Mouse (Mus musculus): ENCODE results near the gene Endod1. TPM values are rescaled to one million over a fixed set of nuclear protein-coding genes. Genes with fewer than 3 reads are reported as not detected.

The Endod1 gene
- polyA plus RNA-seq, 1 experiment from 2014 or later = 12.4 TPM

DNA sequence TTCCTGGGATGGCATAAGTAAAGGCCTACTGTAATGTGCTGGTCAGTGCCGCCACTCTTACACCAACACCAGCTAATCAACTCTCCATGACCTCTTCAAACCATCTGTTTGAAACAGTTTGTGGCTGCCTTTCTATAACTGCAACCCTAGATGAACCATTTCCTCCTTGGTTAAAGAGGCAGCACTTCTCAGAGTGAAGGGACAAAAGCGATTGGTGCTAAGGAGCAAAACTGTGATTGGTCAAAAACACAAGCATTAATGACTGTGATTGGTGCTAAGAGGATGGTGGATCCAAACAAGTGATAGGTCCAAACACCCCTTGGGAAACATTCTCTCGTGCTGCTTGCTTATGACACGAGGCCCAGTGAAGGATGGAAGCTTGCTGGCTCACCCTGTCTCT is 45.5 kb downstream of the Endod1 start:
- WGBS (ENCODE audit: insufficient replicate concordance) = 63% methylated on average over 4 of the region's 4 CpGs
- no peaks in the 10 kb centered on the region for H3K9me3 ChIP-seq (ENCODE audit: low read length)
- H3K27me3 ChIP-seq (ENCODE audit: insufficient read depth, low read length) = no peaks in the 10 kb centered on the region
- no peak overlapping the region for H3K9ac ChIP-seq (replicated peaks)
- H3K4me1 ChIP-seq (ENCODE audit: insufficient read depth) = no peaks in the 10 kb centered on the region
- no peaks in the 10 kb centered on the region for H3K36me3 ChIP-seq (replicated peaks; ENCODE audit: insufficient read depth, low read length)
- TF ChIP-seq CTCF (IDR thresholded peaks at IDR 0.05; ENCODE audit: low read depth) (no peak), EP300 (IDR thresholded peaks at IDR 0.05; ENCODE audit: low read depth) (no peak)
- DNase-seq = no peak
- no peak overlapping the region for H3K4me2 ChIP-seq (ENCODE audit: low read depth, low read length)
- H3K27ac ChIP-seq (ENCODE audit: low read depth) = no peak overlapping the region
- no peak overlapping the region for H3K4me3 ChIP-seq (ENCODE audit: low read depth, low read length)
- ATAC-seq = no peak

DNA sequence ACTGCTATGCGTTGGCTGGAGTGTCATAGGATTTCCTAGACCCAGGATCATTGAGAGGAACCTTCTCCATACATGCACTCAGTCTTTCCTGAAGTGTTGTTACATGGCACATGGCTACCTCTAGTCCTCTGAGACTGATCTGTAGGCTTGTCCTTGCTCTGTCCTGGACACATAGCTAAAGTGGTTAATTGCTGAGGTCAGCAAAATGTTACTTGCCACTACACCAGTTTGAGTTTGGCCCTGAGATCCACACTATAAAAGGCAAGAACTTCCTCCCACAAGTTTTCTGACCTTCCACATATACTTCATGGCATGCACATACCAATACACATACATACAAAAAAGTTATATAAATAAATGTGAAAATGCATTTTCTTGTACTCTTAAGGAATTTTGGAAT is 64.7 kb downstream of the Endod1 start:
- WGBS (ENCODE audit: insufficient replicate concordance) = 88% methylated on average over 1 of the region's 1 CpGs
- Histone ChIP-seq H3K9ac (replicated peaks) (no peak overlapping the region), H3K4me2 (ENCODE audit: low read depth, low read length) (no peak overlapping the region), H3K4me3 (ENCODE audit: low read depth, low read length) (no peak overlapping the region), H3K27ac (ENCODE audit: low read depth) (no peak overlapping the region), H3K4me1 (ENCODE audit: insufficient read depth) (no peaks in the 10 kb centered on the region), H3K27me3 (ENCODE audit: insufficient read depth, low read length) (no peaks in the 10 kb centered on the region), H3K9me3 (ENCODE audit: low read length) (no peaks in the 10 kb centered on the region), H3K36me3 (replicated peaks; ENCODE audit: insufficient read depth, low read length) (peaks cover 3% of the 10 kb centered on the region; the same call in 1 of the 2 replicates)
- ATAC-seq (no peak), DNase-seq (no peak)
- no peak for TF ChIP-seq CTCF (IDR thresholded peaks at IDR 0.05; ENCODE audit: low read depth)

DNA sequence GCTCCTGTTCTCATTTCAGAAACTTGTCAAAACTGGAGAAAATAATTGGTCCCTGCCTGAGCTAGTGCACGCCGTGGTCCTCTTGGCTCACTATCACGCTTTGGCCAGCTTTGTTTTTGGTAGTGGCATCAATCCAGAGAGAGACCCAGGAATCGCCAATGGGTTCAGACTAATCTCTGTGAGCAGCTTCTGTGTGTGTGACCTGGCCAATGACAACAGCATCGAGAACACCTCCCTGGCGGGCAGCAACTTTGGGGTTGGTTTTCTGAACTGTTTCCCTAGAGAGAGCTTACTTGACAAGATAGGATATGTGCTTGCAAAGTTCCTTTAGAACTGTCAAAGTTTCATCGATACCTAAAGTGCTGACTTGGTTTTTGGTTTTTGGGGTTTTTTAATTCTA is 66.8 kb downstream of the Endod1 start:
- Histone ChIP-seq H3K4me2 (ENCODE audit: low read depth, low read length) (no peak overlapping the region), H3K27me3 (ENCODE audit: insufficient read depth, low read length) (no peaks in the 10 kb centered on the region), H3K9ac (replicated peaks) (no peak overlapping the region), H3K36me3 (replicated peaks; ENCODE audit: insufficient read depth, low read length) (no peaks in the 10 kb centered on the region; the same call in 1 of the 2 replicates), H3K4me1 (ENCODE audit: insufficient read depth) (no peaks in the 10 kb centered on the region), H3K27ac (ENCODE audit: low read depth) (no peak overlapping the region), H3K9me3 (ENCODE audit: low read length) (no peaks in the 10 kb centered on the region), H3K4me3 (ENCODE audit: low read depth, low read length) (no peak overlapping the region)
- TF ChIP-seq EP300 (IDR thresholded peaks at IDR 0.05; ENCODE audit: low read depth) (no peak), CTCF (IDR thresholded peaks at IDR 0.05; ENCODE audit: low read depth) (no peak)
- 78% methylated on average over 7 of the region's 7 CpGs for WGBS (ENCODE audit: insufficient replicate concordance)
- ATAC-seq = no peak
- no peak for DNase-seq

DNA sequence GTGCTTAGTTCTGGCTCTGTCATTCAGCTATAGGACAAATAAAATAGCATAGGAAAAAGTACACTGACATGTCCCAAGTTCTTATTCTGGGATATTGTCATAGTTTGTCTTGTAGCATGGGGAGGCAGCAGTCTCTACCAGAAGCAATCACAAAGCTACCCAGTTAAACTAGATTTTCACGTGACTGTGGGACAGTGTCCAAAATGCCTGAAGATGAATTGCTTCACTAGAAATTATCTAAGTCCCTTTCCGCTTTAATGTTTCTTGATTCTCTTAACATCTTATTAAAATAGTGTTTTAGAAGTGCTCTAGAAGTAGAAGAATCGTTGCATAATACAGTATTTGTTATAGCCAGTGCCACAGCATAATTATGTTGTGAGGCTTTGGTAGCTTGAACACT is 67.3 kb downstream of the Endod1 start:
- H3K9me3 ChIP-seq (ENCODE audit: low read length) = no peaks in the 10 kb centered on the region
- 74% methylated on average over 3 of the region's 3 CpGs for WGBS (ENCODE audit: insufficient replicate concordance)
- TF ChIP-seq CTCF (IDR thresholded peaks at IDR 0.05; ENCODE audit: low read depth) (no peak), EP300 (IDR thresholded peaks at IDR 0.05; ENCODE audit: low read depth) (no peak)

DNA sequence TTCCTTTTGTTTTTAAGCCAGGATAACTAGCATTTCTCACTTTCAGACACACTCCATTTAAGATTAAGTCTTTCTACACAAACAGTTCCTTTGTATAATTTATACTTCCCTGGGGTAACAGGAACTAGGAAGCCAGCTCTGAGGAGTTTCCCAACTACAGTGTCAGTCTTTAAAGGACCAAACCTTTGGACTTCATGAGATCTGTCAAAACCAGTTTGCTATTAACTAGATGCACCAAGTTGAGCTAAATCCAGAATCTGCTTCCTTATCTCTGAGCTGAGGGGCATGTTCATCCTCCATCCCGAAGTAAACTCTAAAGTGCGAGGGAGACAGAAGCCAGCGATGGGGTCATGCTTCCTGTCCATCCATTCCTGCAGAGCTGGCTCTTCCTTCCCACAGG is 74.0 kb downstream of the Endod1 start:
- no peak for DNase-seq
- Histone ChIP-seq H3K4me2 (ENCODE audit: low read depth, low read length) (no peak overlapping the region), H3K9ac (replicated peaks) (no peak overlapping the region), H3K27me3 (ENCODE audit: insufficient read depth, low read length) (no peaks in the 10 kb centered on the region), H3K4me3 (ENCODE audit: low read depth, low read length) (no peak overlapping the region), H3K9me3 (ENCODE audit: low read length) (no peaks in the 10 kb centered on the region), H3K27ac (ENCODE audit: low read depth) (no peak overlapping the region), H3K4me1 (ENCODE audit: insufficient read depth) (peaks cover 4% of the 10 kb centered on the region; the same call in 1 of the 2 replicates), H3K36me3 (replicated peaks; ENCODE audit: insufficient read depth, low read length) (no peaks in the 10 kb centered on the region; the same call in 1 of the 2 replicates)
- ATAC-seq = no peak
- no peak for TF ChIP-seq CTCF (IDR thresholded peaks at IDR 0.05; ENCODE audit: low read depth)
- no peak for TF ChIP-seq EP300 (IDR thresholded peaks at IDR 0.05; ENCODE audit: low read depth)
- 45% methylated on average over 3 of the region's 3 CpGs for WGBS (ENCODE audit: insufficient replicate concordance)

More for the DNA sequence above, 67.3 kb downstream of the Endod1 start:
- no peaks in the 10 kb centered on the region for H3K4me1 ChIP-seq (ENCODE audit: insufficient read depth)
- no peak overlapping the region for H3K4me2 ChIP-seq (ENCODE audit: low read depth, low read length)
- H3K4me3 ChIP-seq (ENCODE audit: low read depth, low read length) = no peak overlapping the region
- no peak for DNase-seq
- no peak overlapping the region for H3K9ac ChIP-seq (replicated peaks)
- H3K27me3 ChIP-seq (ENCODE audit: insufficient read depth, low read length) = no peaks in the 10 kb centered on the region
- no peak overlapping the region for H3K27ac ChIP-seq (ENCODE audit: low read depth)
- H3K36me3 ChIP-seq (replicated peaks; ENCODE audit: insufficient read depth, low read length) = no peaks in the 10 kb centered on the region; the same call in 1 of the 2 replicates
- ATAC-seq = no peak

DNA sequence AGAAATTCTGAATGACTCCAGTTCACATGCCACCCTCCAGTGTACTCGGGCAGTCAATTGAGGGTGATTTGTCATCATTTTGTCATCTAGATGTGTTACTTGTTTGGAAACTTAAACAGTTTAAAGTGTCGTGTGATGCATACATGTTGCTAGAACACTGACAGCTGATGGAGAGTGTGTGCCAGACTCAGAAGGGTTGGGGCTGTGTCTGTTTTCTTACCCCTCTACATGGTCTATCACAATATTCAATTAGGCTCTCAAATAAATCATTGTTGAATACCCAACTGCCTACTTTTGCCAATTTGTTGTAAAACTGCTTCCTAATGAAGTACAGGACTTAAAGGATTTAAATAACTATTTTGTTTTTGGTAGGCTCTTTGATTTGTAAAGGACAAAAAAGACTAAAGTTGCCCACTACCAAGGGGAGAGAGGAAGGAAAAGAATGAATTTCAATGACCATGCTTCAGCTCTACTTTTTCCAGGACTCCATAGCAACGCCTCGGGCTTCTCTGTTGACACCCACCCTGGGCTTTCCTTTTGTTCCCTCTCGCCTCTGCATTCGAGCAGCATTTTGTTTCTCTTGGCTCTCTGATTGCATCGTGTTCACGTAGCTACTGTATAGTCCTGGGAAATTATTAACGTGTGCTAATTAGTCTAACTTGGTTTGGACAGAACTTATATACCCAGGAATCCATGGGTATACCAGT is 76.9 kb downstream of the Endod1 start:
- Histone ChIP-seq H3K9me3 (ENCODE audit: low read length) (no peaks in the 10 kb centered on the region), H3K4me3 (ENCODE audit: low read depth, low read length) (no peak overlapping the region), H3K27ac (ENCODE audit: low read depth) (no peak overlapping the region), H3K4me1 (ENCODE audit: insufficient read depth) (peaks cover 4% of the 10 kb centered on the region; the same call in 1 of the 2 replicates), H3K36me3 (replicated peaks; ENCODE audit: insufficient read depth, low read length) (no peaks in the 10 kb centered on the region; the same call in 1 of the 2 replicates), H3K9ac (replicated peaks) (no peak overlapping the region), H3K4me2 (ENCODE audit: low read depth, low read length) (no peak overlapping the region), H3K27me3 (ENCODE audit: insufficient read depth, low read length) (no peaks in the 10 kb centered on the region)
- no peak for ATAC-seq
- WGBS (ENCODE audit: insufficient replicate concordance) = 81% methylated on average over 9 of the region's 9 CpGs
- DNase-seq = no peak
- no peak for TF ChIP-seq EP300 (IDR thresholded peaks at IDR 0.05; ENCODE audit: low read depth)
- no peak for TF ChIP-seq CTCF (IDR thresholded peaks at IDR 0.05; ENCODE audit: low read depth)

Other genes with a start within 250 kb of the Endod1 start
- 3.4 and 3.7 TPM in 2 replicates for gene Sesn3, start 106.4 kb downstream of the Endod1 start, polyA plus RNA-seq (2015; fragmentation: Nextera tagmentation; extraction: Ambion mirVana)
- gene Kdm4d, start 119.0 kb upstream of the Endod1 start, polyA plus RNA-seq (2015; fragmentation: Nextera tagmentation; extraction: Ambion mirVana) = 0.05 and 0.06 TPM in 2 replicates
- 69.6 and 74.3 TPM in 2 replicates for gene Cwc15, start 119.1 kb upstream of the Endod1 start, polyA plus RNA-seq (2015; fragmentation: Nextera tagmentation; extraction: Ambion mirVana)

Measured in liver, postnatal 0 days (tissue).